Mouse (Mus musculus) retina, postnatal 1 day (tissue): ENCODE measurements around the gene Pdcd11.

ENCODE experiments used
- DNase-seq: peaks from one replicate; pipeline ENCODE4 v3.0.0-alpha.2; 2012

Gene Pdcd11

DNA sequence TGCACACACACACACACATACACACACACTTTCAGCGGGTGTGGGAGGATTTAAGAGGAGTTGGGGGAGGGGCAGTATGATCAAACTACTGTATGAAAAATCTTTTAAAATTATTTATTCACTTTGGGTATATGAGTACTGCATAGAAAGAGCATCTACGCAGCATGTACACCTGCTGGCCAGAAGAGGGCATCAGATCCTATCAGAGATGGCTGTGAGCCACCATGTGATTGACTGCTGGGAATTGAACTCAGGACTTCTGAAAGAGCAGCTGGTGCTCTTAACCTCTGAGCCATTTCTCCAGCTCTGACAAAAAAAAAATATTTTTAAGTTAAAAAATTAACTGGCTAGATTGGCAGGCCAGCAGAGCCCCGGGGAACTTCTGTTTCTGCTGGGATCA is 83.9 kb downstream of the Pdcd11 start:
- DNase-seq: peak; percentile 55

DNA sequence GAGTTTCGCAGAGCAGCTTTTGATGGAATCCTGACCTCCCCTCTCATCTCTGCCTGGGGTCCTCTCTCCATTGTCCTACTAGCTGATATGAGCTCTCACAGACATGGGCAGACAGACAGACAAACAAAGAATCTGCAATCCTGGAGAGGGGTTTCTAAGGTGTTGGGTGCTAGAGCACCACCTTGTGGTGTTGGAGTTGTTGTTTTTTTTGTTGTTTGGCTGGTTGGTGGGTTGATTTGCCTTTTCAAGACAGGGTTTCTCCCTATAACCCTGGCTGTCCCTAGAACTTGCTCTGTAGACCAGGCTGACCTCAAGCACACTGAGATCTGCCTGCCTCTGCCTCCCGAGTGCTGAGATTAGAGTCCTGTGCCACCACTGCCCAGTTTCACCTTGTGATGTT is 84.9 kb downstream of the Pdcd11 start:
- no peak for DNase-seq

DNA sequence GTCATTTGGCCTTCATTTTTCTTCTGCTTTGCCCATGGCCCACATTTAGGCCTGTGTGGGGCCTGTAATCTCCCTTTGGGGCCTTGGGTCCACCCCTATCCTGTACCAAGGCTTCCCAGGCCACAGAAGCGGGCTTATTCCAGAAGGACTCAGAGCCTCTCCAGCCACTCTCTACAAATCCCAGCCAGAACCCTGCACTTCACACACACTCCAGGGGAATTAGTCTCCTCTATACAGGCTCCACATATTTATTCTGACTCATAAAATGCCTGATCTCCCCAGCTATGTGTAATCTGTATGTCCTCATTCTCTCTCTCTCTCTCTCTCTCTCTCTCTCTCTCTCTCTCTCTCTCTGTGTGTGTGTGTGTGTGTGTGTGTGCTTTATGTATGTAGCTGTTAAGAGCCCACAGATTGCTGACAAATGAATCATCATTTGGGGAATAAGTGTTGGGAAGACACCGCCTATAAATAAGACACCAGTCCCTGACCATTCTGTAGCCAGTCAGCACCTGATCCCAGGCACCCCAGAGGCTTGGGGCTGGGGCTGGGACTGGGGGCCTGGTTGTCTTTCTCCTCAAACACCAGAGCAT is 86.4 kb downstream of the Pdcd11 start:
- no peak for DNase-seq

DNA sequence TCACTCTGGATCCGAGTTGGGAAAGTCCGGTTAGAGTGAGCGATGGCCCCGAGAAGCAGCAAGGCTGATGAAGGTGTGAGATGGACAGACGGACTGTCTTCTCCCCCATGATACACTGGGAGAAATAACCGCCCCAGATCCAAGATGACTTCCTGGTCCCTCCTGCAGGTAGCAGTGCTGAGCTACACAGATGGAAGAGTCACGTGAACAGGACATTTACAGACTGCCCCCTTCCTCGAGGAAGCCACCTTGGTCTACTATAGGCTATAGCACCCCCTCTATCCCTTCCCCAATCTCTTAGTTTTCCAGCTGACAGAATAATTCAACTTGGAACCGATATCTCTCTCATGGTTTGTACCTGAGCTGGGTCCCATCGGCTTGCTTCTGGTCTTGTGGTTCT is 87.4 kb downstream of the Pdcd11 start:
- peak; percentile 72 for DNase-seq

DNA sequence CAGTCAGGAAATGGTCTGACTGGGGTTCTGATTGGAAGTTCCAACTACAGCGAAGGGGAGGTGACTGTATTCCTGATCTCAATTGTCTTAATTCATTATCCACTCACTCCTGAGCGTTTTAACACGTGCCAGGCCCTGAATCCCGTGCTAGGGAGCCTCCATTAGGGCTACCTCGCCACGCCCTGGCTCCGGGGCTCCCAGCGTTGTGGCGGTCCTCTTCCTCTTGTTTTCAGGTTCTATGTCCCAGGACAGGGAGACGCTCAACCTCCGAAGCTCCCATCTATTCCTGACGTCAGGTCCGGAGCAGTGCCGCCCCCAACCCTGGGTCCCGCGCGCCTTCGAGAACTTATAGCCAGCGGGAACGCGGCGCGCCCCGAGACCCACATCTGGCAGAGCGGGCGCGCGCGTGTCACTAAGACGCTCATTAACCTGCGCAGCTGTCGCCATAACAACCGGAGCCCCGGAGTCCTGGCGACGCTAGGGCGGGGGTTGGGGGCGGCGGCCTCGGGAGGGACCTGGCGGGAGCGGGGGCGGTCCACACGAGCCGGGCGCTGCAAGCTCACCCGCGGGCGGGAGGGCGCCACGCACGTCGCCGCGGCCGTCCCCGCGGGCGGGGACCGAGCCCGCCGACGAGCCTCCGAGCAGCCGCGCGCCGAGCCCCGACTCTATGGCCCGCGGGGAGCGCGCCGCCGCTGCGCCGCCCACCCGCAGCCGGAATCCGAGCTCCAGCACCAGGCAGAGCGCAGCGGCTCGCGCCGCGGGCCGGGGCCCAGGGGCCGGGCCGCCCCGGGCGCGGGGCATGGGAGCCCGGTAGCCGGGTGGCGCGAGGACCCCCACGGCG is 88.1 kb downstream of the Pdcd11 start, which contains the start of gene Neurl1a:
Neurl1a (plus strand) TSS at position 390 of the 841 bp plus-strand sequence.
- peak; percentile 87 for DNase-seq

- DNase-seq: peak; percentile 55
These were observed 88.8 kb downstream of the Pdcd11 start for GRCm38 (mm10) chr19:47179272-47179809.

GRCm38 (mm10) chr19:47180011-47180410 is 89.4 kb downstream of the Pdcd11 start:
- DNase-seq: no peak
